Mouse (Mus musculus) midbrain, embryonic 14.5 days (tissue): ENCODE results near the gene Spns3. TPM values are rescaled to one million over a fixed set of nuclear protein-coding genes. Genes with fewer than 3 reads are reported as not detected.

Source experiments
- ATAC-seq: fragments of 200-750 bp; cut with Nextera tagmentation; 2 replicates; pipeline ENCODE4 v1.8.0; 2017; ENCODE audit warnings: moderate number of reproducible peaks, moderate library complexity; ENCODE audit not compliant: low FRiP score, low TSS enrichment
- DNase-seq: peaks from one replicate; pipeline ENCODE4 v3.0.0-alpha.2; 2015
- H3K27ac ChIP-seq: fragments of 300-500 bp; sonication (generic); replicated peaks from 2 replicates; pipeline ENCODE4 v1.5.1; 2014; ENCODE audit warnings: mild to moderate bottlenecking, low read depth, low read length, moderate library complexity
- H3K27me3 ChIP-seq: fragments of 300-500 bp; sonication (generic); 2 replicates; pipeline ENCODE4 v1.6.1; 2014; ENCODE audit warnings: low read length, control low read depth, mixed read lengths; ENCODE audit not compliant: control insufficient read depth, insufficient read depth
- H3K36me3 ChIP-seq: fragments of 300-500 bp; sonication (generic); 2 replicates; pipeline ENCODE4 v1.6.1; 2014; ENCODE audit warnings: low read length, control low read depth; ENCODE audit not compliant: control insufficient read depth, insufficient read depth
- H3K4me1 ChIP-seq: fragments of 300-500 bp; sonication (generic); 2 replicates; pipeline ENCODE4 v1.6.1; 2014; ENCODE audit warnings: mild to moderate bottlenecking, antibody characterized with exemption, low read length, control low read depth; ENCODE audit not compliant: control insufficient read depth, insufficient read depth
- H3K4me2 ChIP-seq: fragments of 300-500 bp; sonication (generic); 2 replicates; pipeline ENCODE4 v1.6.1; 2014; ENCODE audit warnings: mild to moderate bottlenecking, low read length, moderate library complexity
- H3K4me3 ChIP-seq: fragments of 300-500 bp; sonication (generic); replicated peaks from 2 replicates; pipeline ENCODE4 v1.5.1; 2014; ENCODE audit warnings: low read depth, low read length
- H3K9ac ChIP-seq: fragments of 300-500 bp; sonication (generic); replicated peaks from 2 replicates; pipeline ENCODE4 v1.6.1; 2014; ENCODE audit warnings: mild to moderate bottlenecking, low read length, moderate library complexity
- H3K9me3 ChIP-seq: fragments of 300-500 bp; sonication (generic); 2 replicates; pipeline ENCODE4 v1.6.1; 2016; ENCODE audit warnings: low read length, control low read depth, mixed read lengths; ENCODE audit not compliant: control insufficient read depth
- WGBS: fragments of 180-500 bp; shearing (Covaris S2); extraction: QIAGEN DNeasy Blood & Tissue Kit; methylation state at CpG from one replicate; pipeline ENCODE4 v1.1.7; 2014; 5-methylcytosine and 5-hydroxymethylcytosine counted together
- polyA plus RNA-seq: library from polyadenylated mRNA; unstranded; fragments of >200 nt; fragmentation: Nextera tagmentation; extraction: Ambion mirVana; gene quantifications from 2 replicates; pipeline ENCODE4 v1.2.1, GENCODE M21; 2014

Gene Spns3
- polyA plus RNA-seq, 1 experiment from 2014 or later = not detected

- Histone ChIP-seq H3K27ac (0 out of 2 replicates have a peak overlapping the region, but pooled peaks have one; percentile 26), H3K27me3 (no peaks in the 10 kb centered on the region), H3K9me3 (no peaks in the 10 kb centered on the region), H3K4me3 (no peak overlapping the region), H3K4me1 (peaks cover 9% of the 10 kb centered on the region; the same call in 1 of the 2 replicates), H3K36me3 (peaks cover under 1% of the 10 kb centered on the region; the same call in 1 of the 2 replicates), H3K4me2 (no peak overlapping the region), H3K9ac (no peak overlapping the region)
- DNase-seq = no peak
- WGBS = 37% methylated on average over 5 of the region's 5 CpGs
- no peak for ATAC-seq
These were observed 73.1 kb downstream of the Spns3 start for GRCm38 (mm10) chr11:72477182-72477581.

GRCm38 (mm10) chr11:72476074-72476625 lies 74.2 kb downstream of the Spns3 start:
- Histone ChIP-seq H3K4me3 (no peak overlapping the region), H3K27ac (no peak overlapping the region), H3K9ac (no peak overlapping the region), H3K4me1 (peaks cover 9% of the 10 kb centered on the region; the same call in 1 of the 2 replicates), H3K9me3 (no peaks in the 10 kb centered on the region), H3K27me3 (no peaks in the 10 kb centered on the region), H3K36me3 (peaks cover 3% of the 10 kb centered on the region; the same call in 1 of the 2 replicates), H3K4me2 (no peak overlapping the region)
- 79% methylated on average over 7 of the region's 7 CpGs for WGBS
- ATAC-seq = no peak
- DNase-seq = no peak

- Histone ChIP-seq H3K36me3 (peaks cover 3% of the 10 kb centered on the region; the same call in 1 of the 2 replicates), H3K27ac (no peak overlapping the region), H3K9ac (no peak overlapping the region), H3K9me3 (no peaks in the 10 kb centered on the region), H3K4me3 (no peak overlapping the region), H3K27me3 (no peaks in the 10 kb centered on the region), H3K4me2 (no peak overlapping the region), H3K4me1 (peaks cover 9% of the 10 kb centered on the region; the same call in 1 of the 2 replicates)
- DNase-seq (no peak), ATAC-seq (no peak)
- 79% methylated on average over 7 of the region's 7 CpGs for WGBS
These were observed 74.9 kb downstream of the Spns3 start for GRCm38 (mm10) chr11:72475408-72475807.

DNA sequence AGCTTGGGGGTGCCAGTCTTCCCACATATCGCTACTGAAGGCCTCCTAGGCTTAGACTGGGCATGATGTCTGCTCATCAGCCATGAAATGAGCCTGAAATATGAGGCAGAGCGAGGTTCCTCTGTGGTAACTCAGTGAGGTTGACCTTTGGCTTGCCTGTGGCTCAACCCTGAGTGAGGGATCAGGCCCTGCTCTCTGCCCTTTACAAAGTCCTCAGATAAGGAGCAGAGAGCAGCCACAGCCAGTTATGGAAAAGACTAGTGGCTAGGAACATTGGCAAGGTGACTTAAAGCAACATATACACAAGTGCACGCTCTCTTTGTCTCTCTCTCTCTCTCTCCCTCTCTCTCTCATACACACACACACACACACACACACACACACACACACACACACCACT lies 75.4 kb downstream of the Spns3 start:
- Histone ChIP-seq H3K27me3 (no peaks in the 10 kb centered on the region), H3K4me3 (no peak overlapping the region), H3K4me1 (peaks cover 9% of the 10 kb centered on the region; the same call in 1 of the 2 replicates), H3K36me3 (peaks cover 3% of the 10 kb centered on the region; the same call in 1 of the 2 replicates), H3K27ac (no peak overlapping the region), H3K4me2 (no peak overlapping the region), H3K9me3 (no peaks in the 10 kb centered on the region), H3K9ac (no peak overlapping the region)
- ATAC-seq (no peak), DNase-seq (no peak)
- WGBS = 83% methylated on average over 3 of the region's 3 CpGs

GRCm38 (mm10) chr11:72473540-72473939 lies 76.8 kb downstream of the Spns3 start:
- Histone ChIP-seq H3K4me3 (no peak overlapping the region), H3K4me2 (no peak overlapping the region), H3K36me3 (peaks cover 3% of the 10 kb centered on the region; the same call in 1 of the 2 replicates), H3K9ac (no peak overlapping the region), H3K27ac (no peak overlapping the region), H3K9me3 (no peaks in the 10 kb centered on the region), H3K27me3 (no peaks in the 10 kb centered on the region), H3K4me1 (peaks cover 9% of the 10 kb centered on the region; the same call in 1 of the 2 replicates)
- DNase-seq (no peak), ATAC-seq (no peak)
- 88% methylated on average over 4 of the region's 4 CpGs for WGBS

- Histone ChIP-seq H3K9ac (no peak overlapping the region), H3K27ac (no peak overlapping the region)
- no peak for DNase-seq
These were observed 78.9 kb downstream of the Spns3 start for GRCm38 (mm10) chr11:72471381-72471780.

GRCm38 (mm10) chr11:72470004-72470403 lies 80.3 kb downstream of the Spns3 start:
- H3K9ac ChIP-seq = no peak overlapping the region
- peaks cover 6% of the 10 kb centered on the region; the same call in 1 of the 2 replicates for H3K36me3 ChIP-seq
- no peaks in the 10 kb centered on the region for H3K27me3 ChIP-seq
- 0 out of 2 replicates have a peak, but pooled peaks cover 2% of the 10 kb centered on the region for H3K4me1 ChIP-seq
- no peak overlapping the region for H3K4me3 ChIP-seq
- 74% methylated on average over 4 of the region's 4 CpGs for WGBS
- no peaks in the 10 kb centered on the region for H3K9me3 ChIP-seq
- H3K4me2 ChIP-seq = no peak overlapping the region
- DNase-seq = no peak
- no peak overlapping the region for H3K27ac ChIP-seq
- no peak for ATAC-seq

More at GRCm38 (mm10) chr11:72471381-72471780, 78.9 kb downstream of the Spns3 start:
- Histone ChIP-seq H3K36me3 (peaks cover 3% of the 10 kb centered on the region; the same call in 1 of the 2 replicates), H3K27me3 (no peaks in the 10 kb centered on the region), H3K9me3 (no peaks in the 10 kb centered on the region), H3K4me2 (no peak overlapping the region), H3K4me3 (no peak overlapping the region), H3K4me1 (0 out of 2 replicates have a peak, but pooled peaks cover 2% of the 10 kb centered on the region)
- 76% methylated on average over 6 of the region's 6 CpGs for WGBS
- no peak for ATAC-seq

GRCm38 (mm10) chr11:72469217-72469616 lies 81.1 kb downstream of the Spns3 start:
- DNase-seq (peak; percentile 65), ATAC-seq (peak; percentile 43; the same call in 1 of the 2 replicates)
- H3K27ac ChIP-seq = 0 out of 2 replicates have a peak overlapping the region, but pooled peaks have one; percentile 26
- H3K4me3 ChIP-seq = no peak overlapping the region
- peaks cover 6% of the 10 kb centered on the region; the same call in 1 of the 2 replicates for H3K36me3 ChIP-seq
- H3K4me2 ChIP-seq = no peak overlapping the region
- H3K9me3 ChIP-seq = no peaks in the 10 kb centered on the region
- no peak overlapping the region for H3K9ac ChIP-seq
- H3K4me1 ChIP-seq = 0 out of 2 replicates have a peak, but pooled peaks cover 2% of the 10 kb centered on the region
- 30% methylated on average over 5 of the region's 5 CpGs for WGBS
- no peaks in the 10 kb centered on the region for H3K27me3 ChIP-seq

- no peak overlapping the region for H3K9ac ChIP-seq
- DNase-seq = no peak
- H3K4me3 ChIP-seq = no peak overlapping the region
- no peak overlapping the region for H3K27ac ChIP-seq
- peaks cover 6% of the 10 kb centered on the region; the same call in 1 of the 2 replicates for H3K36me3 ChIP-seq
- WGBS = 69% methylated on average over 5 of the region's 5 CpGs
- H3K4me1 ChIP-seq = 0 out of 2 replicates have a peak, but pooled peaks cover 2% of the 10 kb centered on the region
- no peaks in the 10 kb centered on the region for H3K9me3 ChIP-seq
- no peaks in the 10 kb centered on the region for H3K27me3 ChIP-seq
- no peak overlapping the region for H3K4me2 ChIP-seq
- ATAC-seq = no peak
These were observed 81.8 kb downstream of the Spns3 start for GRCm38 (mm10) chr11:72468525-72468924.
